Mouse (Mus musculus): ENCODE results near the gene Faf2.

DNA sequence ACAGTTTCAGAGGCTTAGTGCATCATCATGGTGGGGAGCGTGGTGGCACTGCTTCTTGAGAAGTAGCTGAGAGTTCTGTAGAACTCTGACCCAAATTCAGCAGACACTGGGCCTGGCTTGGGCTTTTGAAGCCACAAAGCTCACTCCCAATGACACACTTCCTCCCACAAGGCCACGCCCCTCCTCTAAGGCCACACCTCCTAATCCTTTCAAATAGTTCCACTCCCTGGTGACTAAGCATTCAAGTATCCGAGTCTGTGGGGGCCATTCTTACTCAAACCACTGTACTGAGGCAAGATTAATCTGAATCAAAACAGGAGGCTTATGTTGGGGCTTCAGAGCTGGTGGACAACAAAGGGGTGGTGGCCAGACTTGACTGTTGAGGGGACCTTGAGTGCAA, 89.3 kb downstream of the Faf2 start:
- TF ChIP-seq POLR2A (IDR thresholded peaks at IDR 0.05; ENCODE audit: low read depth, low read length): no peak
- TF ChIP-seq CTCF (IDR thresholded peaks at IDR 0.05; ENCODE audit: extremely low read depth, insufficient read length, insufficient replicate concordance, low read depth, low read length): no peak
